Mouse (Mus musculus) liver, adult 2 months (tissue): Measurements from ENCODE around the gene Gpr137c.

ENCODE experiments used
- CTCF ChIP-seq: fragments of 200-500 bp; IDR thresholded peaks from 2 replicates; pipeline ENCODE4 v1.5.1; 2011; ENCODE audit warnings: low read depth, low read length, control low read depth
- POLR2A ChIP-seq: fragments of 200-500 bp; IDR thresholded peaks from 2 replicates; pipeline ENCODE4 v1.6.1; 2011; ENCODE audit warnings: low read length, control low read depth; ENCODE audit not compliant: insufficient read depth; ENCODE audit errors: extremely low read depth

GRCm38 (mm10) chr14:45179186-45179585, 40.3 kb upstream of the Gpr137c start:
- TF ChIP-seq POLR2A (no peak), CTCF (no peak)
